In genomic region chr12:83014848-83015247, GRCm38 (mm10) we compare ENCODE assay signal across 16 mouse cellular contexts.
A peak's percentile ranks its signal among the peaks of the same experiment; 100 is the strongest.
DNase-seq lines count a peak whose midpoint lies in the region; ATAC-seq and TF ChIP-seq lines count a peak whose summit lies in the region.
"Had no signal": no experiment of that assay in that cellular context is flagged by ENCODE, and none has a peak within 500 bp of the region (broad histone marks: within the 10 kb centered on the region; RNA-seq: fewer than 3 reads in every experiment).

No protein-coding gene starts in this region.

- no peak for ATAC-seq in heart, embryonic 13.5 days (ENCODE audit: extremely low read depth, insufficient number of reproducible peaks, low FRiP score, low TSS enrichment)
- ATAC-seq in lung, embryonic 14.5 days (ENCODE audit: insufficient read depth): no peak
- no peak for ATAC-seq in Patski
- ATAC-seq: hindbrain, embryonic 16.5 days had no signal

- DNase-seq in heart, postnatal 36 days: no peak
- DNase-seq in lung, embryonic 14.5 days: peak; percentile 54
- no peak for DNase-seq in lung, postnatal 14 days
- no peak for DNase-seq in Patski (ENCODE audit: low read depth, low spot score)
- peak; percentile 33 for DNase-seq in embryo, embryonic 11 days
- no peak for DNase-seq in thymus, adult 2 months
- DNase-seq in layer of hippocampus, postnatal 14 days (ENCODE audit: low spot score in 2 of 2): no peak
- DNase-seq: adrenal gland, postnatal 36 days; cerebellum, adult 11 months; layer of hippocampus, adult 9-11 months; liver, embryonic 13.5 days; lung, postnatal 4 days had no signal

- H3K27ac ChIP-seq in heart, embryonic 13.5 days (replicated peaks): peak overlapping the region; percentile 54; the same call in 1 of the 2 replicates
- H3K27ac ChIP-seq in lung, embryonic 14.5 days (ENCODE audit: low read depth): no peak overlapping the region
- H3K27ac ChIP-seq in thymus, adult 2 months (ENCODE audit: control insufficient read depth, insufficient read depth, low read length): no peak overlapping the region
- H3K27ac ChIP-seq: kidney, embryonic 15.5 days; liver, embryonic 13.5 days; stomach, embryonic 15.5 days had no signal

- H3K9me3 ChIP-seq in heart, embryonic 13.5 days: no peaks in the 10 kb centered on the region
- H3K9me3 ChIP-seq in lung, embryonic 14.5 days (ENCODE audit: low read depth, low read length): no peaks in the 10 kb centered on the region
- H3K9me3 ChIP-seq: kidney, embryonic 15.5 days; liver, embryonic 13.5 days; stomach, embryonic 15.5 days had no signal

- no peak overlapping the region for H3K4me3 ChIP-seq in heart, embryonic 13.5 days
- H3K4me3 ChIP-seq in lung, embryonic 14.5 days (ENCODE audit: low read depth, low read length): no peak overlapping the region
- no peak overlapping the region for H3K4me3 ChIP-seq in thymus, adult 2 months (ENCODE audit: control insufficient read depth, insufficient read depth, low read length)
- H3K4me3 ChIP-seq: kidney, embryonic 15.5 days; liver, embryonic 13.5 days; stomach, embryonic 15.5 days had no signal

- TF ChIP-seq CTCF in lung, embryonic 14.5 days (IDR thresholded peaks at IDR 0.05; ENCODE audit: low read depth): peak; percentile 39
- TF ChIP-seq CTCF in Patski (IDR thresholded peaks at IDR 0.05): peak; percentile 37
- TF ChIP-seq CTCF in thymus, adult 2 months (IDR thresholded peaks at IDR 0.05; ENCODE audit: borderline replicate concordance, control insufficient read depth, extremely low read depth, insufficient read depth, low read length, poor library complexity): no peak

- WGBS in heart, embryonic 13.5 days: 34% methylated on average over 2 of the region's 2 CpGs
- WGBS in lung, embryonic 14.5 days: 17% methylated on average over 2 of the region's 2 CpGs
- 37% methylated on average over 2 of the region's 2 CpGs for WGBS in thymus, adult 2 months

- POLR2A ChIA-PET in Patski (lab: Charles Lee): no interaction called here

- H3K9ac ChIP-seq in heart, embryonic 13.5 days: no peak overlapping the region
- no peak overlapping the region for H3K9ac ChIP-seq in lung, embryonic 14.5 days
- H3K9ac ChIP-seq: kidney, embryonic 15.5 days; liver, embryonic 13.5 days; stomach, embryonic 15.5 days had no signal

- intact Hi-C loops in heart, postnatal 36 days (cut with DNase I): loop anchor here (5.0 to 10.0 kb wide), 2 partner anchors 53 to 400 kb away; no protein-coding TSS in a partner anchor

- CTCF ChIA-PET in Patski (lab: Charles Lee): no interaction called here

- in situ Hi-C loops in Patski (cut with MboI; ENCODE audit: low pct_unique_long_range_greater_than_20kb): loop anchor here (5.0 to 25.0 kb wide), 2 partner anchors 528 to 1028 kb away; no protein-coding TSS in a partner anchor

- TF ChIP-seq POLR2A in thymus, adult 2 months (IDR thresholded peaks at IDR 0.05; ENCODE audit: control insufficient read depth, extremely low read depth, insufficient read depth, low read length, poor library complexity): no peak

- no peaks in the 10 kb centered on the region for H3K36me3 ChIP-seq in heart, embryonic 13.5 days
- no peaks in the 10 kb centered on the region for H3K36me3 ChIP-seq in lung, embryonic 14.5 days (ENCODE audit: insufficient read depth)
- no peaks in the 10 kb centered on the region for H3K36me3 ChIP-seq in thymus, adult 2 months (ENCODE audit: control insufficient read depth, insufficient read depth, low read length)
- H3K36me3 ChIP-seq: kidney, embryonic 15.5 days; liver, embryonic 13.5 days; stomach, embryonic 15.5 days had no signal

- H3K4me2 ChIP-seq in heart, embryonic 13.5 days: no peak overlapping the region
- no peak overlapping the region for H3K4me2 ChIP-seq in lung, embryonic 14.5 days
- H3K4me2 ChIP-seq: kidney, embryonic 15.5 days; liver, embryonic 13.5 days; stomach, embryonic 15.5 days had no signal

- H3K4me1 ChIP-seq in heart, embryonic 13.5 days: peaks cover 50% of the 10 kb centered on the region
- no peaks in the 10 kb centered on the region for H3K4me1 ChIP-seq in lung, embryonic 14.5 days (ENCODE audit: insufficient read depth)
- H3K4me1 ChIP-seq in thymus, adult 2 months (replicated peaks; ENCODE audit: control insufficient read depth, insufficient read depth, low read length): no peaks in the 10 kb centered on the region
- H3K4me1 ChIP-seq: liver, embryonic 13.5 days; stomach, embryonic 15.5 days had no signal

- H3K27me3 ChIP-seq in heart, embryonic 13.5 days (replicated peaks): no peaks in the 10 kb centered on the region
- no peaks in the 10 kb centered on the region for H3K27me3 ChIP-seq in lung, embryonic 14.5 days (ENCODE audit: insufficient read depth, low read length)
- H3K27me3 ChIP-seq in Patski: no peaks in the 10 kb centered on the region
- no peaks in the 10 kb centered on the region for H3K27me3 ChIP-seq in thymus, adult 2 months (ENCODE audit: control insufficient read depth, insufficient read depth, low read length)
- H3K27me3 ChIP-seq: kidney, embryonic 15.5 days; liver, embryonic 13.5 days; stomach, embryonic 15.5 days had no signal

Comparison
In these comparisons a context has a peak if more than half of its experiments do, and no peak if none do; other contexts are left out.
1. DNase-seq: peak in lung, embryonic 14.5 days (single experiment) and embryo, embryonic 11 days (single experiment); none in heart, postnatal 36 days (0 of 2), lung, postnatal 14 days (single experiment), Patski (single experiment), thymus, adult 2 months (single experiment) and layer of hippocampus, postnatal 14 days (0 of 2).